Mouse (Mus musculus) G1E (cell line): ENCODE measurements around the gene Ranbp2. TPM values are rescaled to one million over a fixed set of nuclear protein-coding genes. Genes with fewer than 3 reads are reported as not detected.
A peak's percentile ranks its signal among the peaks of the same experiment; 100 is the strongest.

Experiments used
- ATAC-seq: 2 replicates; pipeline ENCODE4 v1.8.0; 2016; ENCODE audit warnings: mild to moderate bottlenecking; ENCODE audit not compliant: insufficient number of reproducible peaks, poor library complexity, low FRiP score, severe bottlenecking; ENCODE audit errors: extremely low read depth
- DNase-seq: peaks from one replicate; pipeline ENCODE4 v3.0.0; 2012; ENCODE audit warnings: low spot score
- H3K27me3 ChIP-seq: 2 replicates; pipeline ENCODE4 v1.6.1; 2012; ENCODE audit warnings: mild to moderate bottlenecking, low read length, inconsistent platforms; ENCODE audit not compliant: insufficient read depth
- H3K36me3 ChIP-seq: replicated peaks from 2 replicates; pipeline ENCODE3; 2012; ENCODE audit warnings: mild to moderate bottlenecking, inconsistent platforms
- H3K4me1 ChIP-seq: 2 replicates; pipeline ENCODE4 v1.6.1; 2012; ENCODE audit warnings: low read depth, low read length, inconsistent platforms, mixed read lengths; ENCODE audit not compliant: insufficient read depth
- H3K4me3 ChIP-seq: 2 replicates; pipeline ENCODE4 v1.5.1; 2012; ENCODE audit warnings: low read depth, mild to moderate bottlenecking, inconsistent platforms, low read length, moderate library complexity, mixed read lengths
- H3K9me3 ChIP-seq: replicated peaks from 2 replicates; pipeline ENCODE4 v1.6.1; 2012; ENCODE audit warnings: inconsistent platforms
- CTCF ChIP-seq: IDR thresholded peaks from 2 replicates; pipeline ENCODE4 v1.5.1; 2012; ENCODE audit warnings: low read depth, low read length, inconsistent platforms, mixed read lengths
- GATA1 ChIP-seq: IDR thresholded peaks from 2 replicates; pipeline ENCODE4 v1.6.1; 2012; ENCODE audit warnings: borderline replicate concordance, low read length, inconsistent platforms, mixed read lengths
- GATA2 ChIP-seq: IDR thresholded peaks from 2 replicates; pipeline ENCODE4 v1.6.1; 2012; ENCODE audit warnings: low read depth, low read length, inconsistent platforms, borderline replicate concordance
- POLR2AphosphoS5 ChIP-seq: IDR thresholded peaks from 2 replicates; pipeline ENCODE4 v1.6.1; 2012; ENCODE audit warnings: low read depth, low read length, inconsistent platforms; ENCODE audit not compliant: insufficient replicate concordance
- TAL1 ChIP-seq: conservative IDR thresholded peaks from 2 replicates; pipeline ENCODE4 v1.6.1; 2012; ENCODE audit warnings: low read depth, low read length, inconsistent platforms, mixed read lengths
- polyA plus RNA-seq: library from polyadenylated mRNA; stranded (reverse); fragments of >175 nt; gene quantifications from 2 replicates; pipeline ENCODE4 v1.2.3, GENCODE M21; 2012
- total RNA-seq, 2 experiments: library from RNA; stranded (forward) in 1 of 2; stranded (reverse) in 1 of 2; fragments of 200-1000 nt in 1 of 2; fragments of >200 nt in 1 of 2; fragmentation: Nextera tagmentation in 1 of 2; gene quantifications; 2 replicates each; pipeline ENCODE4 v1.2.3; 2014 to 2017

Ranbp2 gene
- 141 and 154 TPM in 2 replicates for total RNA-seq (2014; fragmentation: Nextera tagmentation)
- total RNA-seq (2017), result 121 and 147 TPM in 2 replicates
- polyA plus RNA-seq, result 2.4 and 4.5 TPM in 2 replicates

DNA sequence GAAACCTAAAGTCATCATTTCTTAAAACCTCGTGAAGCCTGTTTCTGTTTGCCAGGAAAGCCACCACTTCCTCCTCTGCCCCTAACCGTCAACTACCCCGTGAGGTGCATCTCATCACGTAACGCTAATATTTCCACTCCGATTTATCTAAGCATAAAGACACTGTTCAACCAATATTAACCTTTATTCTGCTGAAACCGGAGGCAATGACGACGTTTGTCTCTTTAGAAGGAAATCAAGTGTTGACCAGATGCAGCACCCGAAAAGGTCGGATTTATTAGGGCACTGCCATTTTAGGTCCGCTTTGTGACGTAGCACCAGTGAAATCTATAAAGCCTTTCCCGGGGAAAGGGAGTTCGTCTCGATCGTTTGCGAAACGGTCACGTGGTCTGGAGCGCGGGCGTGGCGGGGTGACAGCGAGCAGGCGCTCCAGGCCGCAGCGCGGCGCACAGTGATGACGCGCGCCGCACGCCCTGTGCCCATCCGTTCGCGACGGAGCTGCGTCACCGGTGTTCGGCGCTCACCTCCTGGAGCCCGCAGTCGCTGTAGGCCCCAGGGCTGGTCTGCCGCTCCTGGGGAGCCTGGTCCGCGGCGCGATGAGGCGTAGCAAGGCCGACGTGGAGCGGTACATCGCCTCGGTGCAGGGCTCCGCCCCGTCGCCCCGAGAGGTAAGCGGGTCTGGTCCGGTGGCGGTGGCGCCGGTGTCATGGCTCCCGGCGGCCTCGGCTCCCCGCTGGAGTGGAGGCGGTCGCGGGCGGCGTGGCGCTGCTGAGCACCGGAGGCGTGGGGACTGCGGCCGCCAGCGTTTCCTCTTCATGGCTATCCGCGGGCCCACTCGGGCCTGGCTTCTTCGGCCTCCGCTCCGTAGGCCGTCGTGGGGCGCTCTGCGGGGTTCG lies at the start of gene Ranbp2:
Gene Ranbp2 (plus strand): TSS at position 537 of the 896 bp plus-strand sequence.
- peak; percentile 87 for ATAC-seq

DNA sequence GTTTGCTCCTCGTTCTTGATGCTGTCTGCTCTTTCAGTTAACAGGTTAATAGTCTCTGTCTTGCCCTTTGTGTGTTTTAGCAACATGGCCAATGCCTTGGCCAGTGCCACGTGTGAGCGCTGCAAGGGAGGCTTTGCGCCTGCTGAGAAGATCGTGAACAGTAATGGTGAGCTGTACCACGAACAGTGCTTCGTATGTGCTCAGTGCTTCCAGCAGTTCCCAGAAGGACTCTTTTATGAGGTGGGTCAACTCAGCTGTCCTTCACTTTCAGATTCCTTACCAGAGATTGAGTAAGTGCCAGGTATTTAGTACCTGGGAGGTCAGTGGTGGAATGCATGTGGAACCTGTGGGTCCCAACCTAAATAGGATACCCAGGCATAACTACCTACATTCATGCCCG lies 47.8 kb upstream of the Ranbp2 start:
- ATAC-seq, result no peak
- H3K36me3 ChIP-seq, result peaks cover 56% of the 10 kb centered on the region
- TF ChIP-seq GATA2 (no peak), POLR2AphosphoS5 (no peak), CTCF (no peak), GATA1 (no peak), TAL1 (no peak)

More for the DNA sequence above, at the start of gene Ranbp2:
- Histone ChIP-seq H3K4me3 (peak within 1 kb of the TSS; percentile 87), H3K27me3 (no peaks in the 10 kb centered on the region), H3K9me3 (no peaks in the 10 kb centered on the region), H3K36me3 (no peaks in the 10 kb centered on the region), H3K4me1 (peaks cover 12% of the 10 kb centered on the region)
- TF ChIP-seq CTCF (no peak), GATA2 (no peak), TAL1 (no peak), GATA1 (no peak), POLR2AphosphoS5 (no peak)
- DNase-seq, result peak; percentile 52

DNA sequence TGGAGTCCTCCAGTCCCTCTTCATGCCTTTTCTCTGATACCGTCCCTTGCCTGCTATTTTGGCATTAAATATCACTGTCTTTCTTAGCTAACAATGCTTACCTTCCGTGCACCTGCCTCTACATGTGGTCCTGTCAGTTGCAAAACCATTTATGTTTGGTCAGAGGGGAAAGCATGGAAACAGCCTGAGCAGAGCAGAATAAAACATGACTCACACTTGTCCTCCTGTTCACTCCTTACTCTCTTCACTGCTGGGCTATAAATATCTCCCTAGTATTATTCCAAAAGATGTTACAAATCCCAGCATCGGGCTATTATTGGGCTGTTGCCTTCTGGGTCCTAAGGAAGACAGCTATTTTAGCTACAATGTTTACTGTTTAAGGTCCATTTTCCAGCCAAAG lies 44.9 kb upstream of the Ranbp2 start:
- H3K4me3 ChIP-seq, result no peak overlapping the region
- H3K36me3 ChIP-seq, result peaks cover 63% of the 10 kb centered on the region
- no peak for TF ChIP-seq GATA1
- TF ChIP-seq TAL1, result no peak
- TF ChIP-seq GATA2, result no peak
- no peak for TF ChIP-seq POLR2AphosphoS5
- TF ChIP-seq CTCF, result no peak
- H3K9me3 ChIP-seq, result no peaks in the 10 kb centered on the region
- DNase-seq (no peak), ATAC-seq (no peak)
- no peaks in the 10 kb centered on the region for H3K27me3 ChIP-seq
- H3K4me1 ChIP-seq, result no peaks in the 10 kb centered on the region

More for the DNA sequence above, 47.8 kb upstream of the Ranbp2 start:
- no peaks in the 10 kb centered on the region for H3K27me3 ChIP-seq
- H3K4me1 ChIP-seq, result no peaks in the 10 kb centered on the region
- no peak overlapping the region for H3K4me3 ChIP-seq
- no peak for DNase-seq
- H3K9me3 ChIP-seq, result no peaks in the 10 kb centered on the region

DNA sequence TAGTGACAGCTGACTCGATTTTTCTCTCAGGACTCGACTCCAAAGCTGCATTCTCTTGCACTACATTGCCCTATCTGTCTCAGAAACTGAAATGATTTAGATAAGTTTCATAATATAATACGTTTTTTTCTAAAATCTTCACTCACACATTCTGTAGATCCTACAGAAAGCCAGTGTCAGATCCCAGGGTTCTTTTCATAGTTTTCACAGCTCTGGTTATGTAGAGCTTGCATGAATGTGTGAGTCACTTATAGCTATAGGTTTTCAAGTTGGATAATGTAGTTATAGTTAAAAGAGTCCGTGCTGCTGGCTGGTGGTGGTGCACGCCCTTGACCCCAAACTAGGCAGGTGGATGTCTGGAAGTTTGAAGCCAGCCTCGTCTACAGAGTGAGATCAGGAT lies 42.1 kb upstream of the Ranbp2 start:
- Histone ChIP-seq H3K27me3 (no peaks in the 10 kb centered on the region), H3K4me1 (no peaks in the 10 kb centered on the region), H3K36me3 (peaks cover 73% of the 10 kb centered on the region), H3K4me3 (no peak overlapping the region), H3K9me3 (no peaks in the 10 kb centered on the region)
- ATAC-seq (no peak), DNase-seq (no peak)
- TF ChIP-seq GATA1 (no peak), TAL1 (no peak), POLR2AphosphoS5 (no peak), CTCF (no peak), GATA2 (no peak)

DNA sequence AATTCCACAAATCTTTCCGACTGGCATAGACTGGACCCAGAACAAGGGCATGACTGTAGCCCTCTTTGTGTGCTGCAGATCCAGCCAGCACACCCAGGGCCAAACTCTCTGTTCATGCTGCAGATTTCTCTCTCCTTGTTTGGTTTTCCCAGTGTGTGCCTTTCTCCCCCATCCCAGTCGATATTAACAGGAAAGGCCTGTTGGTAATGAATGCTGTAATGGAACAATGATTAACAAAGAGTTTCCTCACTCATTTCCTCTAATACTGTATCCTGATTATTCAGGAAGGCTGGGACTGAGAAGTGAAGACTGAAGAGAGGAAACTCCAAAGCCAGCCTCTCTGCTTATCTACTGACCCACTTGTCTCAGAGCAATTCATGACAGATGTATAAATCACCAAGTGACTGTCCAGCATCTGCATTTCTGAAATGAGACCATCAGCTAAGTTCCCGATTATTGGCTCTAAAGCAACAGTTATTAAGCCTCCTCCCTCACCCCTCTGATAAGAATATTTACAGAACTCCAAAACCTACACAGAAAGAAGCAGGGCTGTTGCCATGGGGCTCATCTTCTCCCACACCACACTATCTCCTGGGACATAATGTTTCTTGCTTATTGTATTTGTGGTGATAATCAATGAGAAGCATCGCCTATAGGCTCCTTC lies 41.3 kb upstream of the Ranbp2 start:
- no peaks in the 10 kb centered on the region for H3K9me3 ChIP-seq
- H3K4me3 ChIP-seq, result no peak overlapping the region
- no peak for TF ChIP-seq CTCF
- no peak for DNase-seq
- peaks cover 80% of the 10 kb centered on the region for H3K36me3 ChIP-seq
- H3K27me3 ChIP-seq, result no peaks in the 10 kb centered on the region
- H3K4me1 ChIP-seq, result no peaks in the 10 kb centered on the region
- ATAC-seq, result no peak

DNA sequence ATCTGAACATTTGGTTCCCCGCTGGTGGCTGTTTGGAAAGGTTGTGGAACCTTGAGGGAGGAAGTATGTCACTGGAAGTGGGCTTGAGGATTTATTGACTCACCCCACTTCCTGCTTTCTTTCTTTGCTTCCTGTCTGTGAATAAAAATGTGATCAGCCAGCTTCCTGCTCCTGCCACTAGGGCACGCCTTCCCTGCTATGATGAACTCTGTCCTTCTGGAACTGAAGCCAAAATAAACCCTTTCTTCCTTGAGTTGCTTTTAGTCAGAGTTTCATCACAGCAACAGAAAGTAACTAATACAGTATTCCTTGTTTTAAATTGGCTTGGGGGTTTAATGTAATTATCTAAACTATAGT lies 40.8 kb upstream of the Ranbp2 start:
- Histone ChIP-seq H3K36me3 (peaks cover 80% of the 10 kb centered on the region), H3K4me3 (no peak overlapping the region), H3K27me3 (no peaks in the 10 kb centered on the region), H3K9me3 (no peaks in the 10 kb centered on the region), H3K4me1 (no peaks in the 10 kb centered on the region)
- TF ChIP-seq POLR2AphosphoS5 (no peak), TAL1 (no peak), GATA2 (no peak), CTCF (no peak), GATA1 (no peak)
- ATAC-seq (no peak), DNase-seq (no peak)
